Mouse (Mus musculus): ENCODE measurements around the gene Celsr1. TPM values are rescaled to one million over a fixed set of nuclear protein-coding genes. Genes with fewer than 3 reads are reported as not detected.

Gene Celsr1
- polyA plus RNA-seq, 1 experiment, result 0.06 TPM

GRCm38 (mm10) chr15:85909492-85909829, 124.1 kb downstream of the Celsr1 start:
- no peaks in the 10 kb centered on the region for H3K36me3 ChIP-seq (ENCODE audit: control insufficient read depth, insufficient read depth)
- H3K27me3 ChIP-seq (ENCODE audit: control insufficient read depth, insufficient read depth, insufficient read length), result peaks cover 6% of the 10 kb centered on the region
- H3K4me2 ChIP-seq (ENCODE audit: low read depth), result no peak overlapping the region
- H3K79me2 ChIP-seq (ENCODE audit: control insufficient read depth, insufficient read depth), result no peaks in the 10 kb centered on the region
- no peak overlapping the region for H3ac ChIP-seq (ENCODE audit: control insufficient read depth, insufficient read length)
- TF ChIP-seq POLR2A (IDR thresholded peaks at IDR 0.05; ENCODE audit: insufficient read length, low read depth) (no peak), TCF3 (IDR thresholded peaks at IDR 0.05; ENCODE audit: insufficient read length, low read depth) (no peak), USF1 (IDR thresholded peaks at IDR 0.05; ENCODE audit: low read depth) (no peak), E2F4 (IDR thresholded peaks at IDR 0.05; ENCODE audit: insufficient read depth) (no peak), TCF12 (IDR thresholded peaks at IDR 0.05; ENCODE audit: insufficient read depth, poor library complexity, severe bottlenecking) (no peak), CEBPB (IDR thresholded peaks at IDR 0.05; ENCODE audit: insufficient read depth, poor library complexity, severe bottlenecking) (no peak), MAX (IDR thresholded peaks at IDR 0.05; ENCODE audit: low read depth) (no peak), REST (IDR thresholded peaks at IDR 0.05; ENCODE audit: insufficient read depth, insufficient read length) (no peak), SRF (IDR thresholded peaks at IDR 0.05; ENCODE audit: control insufficient read depth, insufficient read length, low read depth) (no peak), POLR2AphosphoS2 (IDR thresholded peaks at IDR 0.05; ENCODE audit: insufficient read length, low read depth) (no peak), MYOG (IDR thresholded peaks at IDR 0.05; ENCODE audit: control insufficient read depth in 1 of 3, insufficient read depth in 1 of 3, insufficient read length in 2 of 3, low read depth in 2 of 3) (no peak), MYOD1 (IDR thresholded peaks at IDR 0.05; ENCODE audit: control insufficient read depth in 1 of 3, insufficient read length in 2 of 3, low read depth in 2 of 3) (no peak)
- no peak overlapping the region for H3K4me3 ChIP-seq

DNA sequence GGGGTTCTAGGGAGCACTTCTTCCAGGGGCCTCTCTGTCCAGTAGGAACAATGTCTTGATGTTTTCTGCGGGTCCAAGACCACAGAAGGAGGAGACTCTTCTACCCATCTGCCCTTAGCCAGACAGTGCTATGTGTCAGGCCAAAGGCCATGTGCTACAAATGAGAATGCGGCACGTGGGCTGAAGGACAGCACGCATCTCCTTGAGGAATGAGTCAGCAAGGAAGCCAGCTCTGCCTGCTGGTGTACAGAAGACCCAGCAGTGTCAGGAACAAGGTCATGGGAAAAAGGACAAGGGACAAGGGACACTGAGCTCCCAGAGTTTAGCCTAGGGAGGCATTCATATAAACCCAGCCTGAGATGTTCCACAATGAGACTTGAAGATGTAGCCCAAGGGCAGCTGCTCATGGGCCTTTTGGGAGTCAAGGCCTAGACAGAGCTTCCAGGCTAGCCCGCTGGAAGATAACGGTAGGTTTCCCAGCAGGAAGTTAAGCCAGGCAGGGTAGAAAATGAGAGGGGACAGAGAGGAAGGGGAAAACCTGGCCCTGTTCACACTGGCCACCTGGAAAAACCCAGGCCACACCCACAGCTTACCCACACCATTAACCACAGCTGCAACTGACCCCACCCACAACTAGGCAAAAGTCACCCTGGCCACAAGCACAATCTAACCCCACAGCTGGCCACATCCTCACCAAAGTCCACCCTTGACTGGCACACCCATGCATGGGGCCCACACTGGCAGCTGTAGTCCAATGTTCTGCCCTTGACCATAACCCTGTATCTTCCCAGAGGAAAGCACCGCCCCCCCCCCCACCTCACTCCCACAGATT, 124.7 kb downstream of the Celsr1 start:
- H3K4me3 ChIP-seq, result no peak overlapping the region
- H3K4me2 ChIP-seq (ENCODE audit: low read depth), result no peak overlapping the region
- TF ChIP-seq USF1 (IDR thresholded peaks at IDR 0.05; ENCODE audit: low read depth), result peak; percentile 49
- no peak for TF ChIP-seq E2F4 (IDR thresholded peaks at IDR 0.05; ENCODE audit: insufficient read depth)
- TF ChIP-seq TCF12 (IDR thresholded peaks at IDR 0.05; ENCODE audit: insufficient read depth, poor library complexity, severe bottlenecking), result no peak
- TF ChIP-seq MYOD1 (IDR thresholded peaks at IDR 0.05; ENCODE audit: control insufficient read depth in 1 of 3, insufficient read length in 2 of 3, low read depth in 2 of 3), result peak in 1 of 3 experiments; percentile 18
- no peak for TF ChIP-seq CEBPB (IDR thresholded peaks at IDR 0.05; ENCODE audit: insufficient read depth, poor library complexity, severe bottlenecking)
- no peaks in the 10 kb centered on the region for H3K36me3 ChIP-seq (ENCODE audit: control insufficient read depth, insufficient read depth)
- no peaks in the 10 kb centered on the region for H3K79me2 ChIP-seq (ENCODE audit: control insufficient read depth, insufficient read depth)
- peaks cover 4% of the 10 kb centered on the region for H3K27me3 ChIP-seq (ENCODE audit: control insufficient read depth, insufficient read depth, insufficient read length)
- H3ac ChIP-seq (ENCODE audit: control insufficient read depth, insufficient read length), result no peak overlapping the region

GRCm38 (mm10) chr15:85903826-85904225, 129.8 kb downstream of the Celsr1 start:
- no peaks in the 10 kb centered on the region for H3K79me2 ChIP-seq (ENCODE audit: control insufficient read depth, insufficient read depth)
- H3K27me3 ChIP-seq (ENCODE audit: control insufficient read depth, insufficient read depth, insufficient read length), result no peaks in the 10 kb centered on the region
- H3K4me2 ChIP-seq (ENCODE audit: low read depth), result no peak overlapping the region
- no peak overlapping the region for H3K4me3 ChIP-seq
- TF ChIP-seq REST (IDR thresholded peaks at IDR 0.05; ENCODE audit: insufficient read depth, insufficient read length) (no peak), POLR2AphosphoS2 (IDR thresholded peaks at IDR 0.05; ENCODE audit: insufficient read length, low read depth) (no peak), E2F4 (IDR thresholded peaks at IDR 0.05; ENCODE audit: insufficient read depth) (no peak), USF1 (IDR thresholded peaks at IDR 0.05; ENCODE audit: low read depth) (no peak), MAX (IDR thresholded peaks at IDR 0.05; ENCODE audit: low read depth) (no peak), TCF3 (IDR thresholded peaks at IDR 0.05; ENCODE audit: insufficient read length, low read depth) (no peak), SRF (IDR thresholded peaks at IDR 0.05; ENCODE audit: control insufficient read depth, insufficient read length, low read depth) (no peak), MYOD1 (IDR thresholded peaks at IDR 0.05; ENCODE audit: control insufficient read depth in 1 of 3, insufficient read length in 2 of 3, low read depth in 2 of 3) (no peak), POLR2A (IDR thresholded peaks at IDR 0.05; ENCODE audit: insufficient read length, low read depth) (no peak), CEBPB (IDR thresholded peaks at IDR 0.05; ENCODE audit: insufficient read depth, poor library complexity, severe bottlenecking) (no peak), TCF12 (IDR thresholded peaks at IDR 0.05; ENCODE audit: insufficient read depth, poor library complexity, severe bottlenecking) (no peak), MYOG (IDR thresholded peaks at IDR 0.05; ENCODE audit: control insufficient read depth in 1 of 3, insufficient read depth in 1 of 3, insufficient read length in 2 of 3, low read depth in 2 of 3) (no peak)
- no peak overlapping the region for H3ac ChIP-seq (ENCODE audit: control insufficient read depth, insufficient read length)
- H3K36me3 ChIP-seq (ENCODE audit: control insufficient read depth, insufficient read depth), result no peaks in the 10 kb centered on the region

DNA sequence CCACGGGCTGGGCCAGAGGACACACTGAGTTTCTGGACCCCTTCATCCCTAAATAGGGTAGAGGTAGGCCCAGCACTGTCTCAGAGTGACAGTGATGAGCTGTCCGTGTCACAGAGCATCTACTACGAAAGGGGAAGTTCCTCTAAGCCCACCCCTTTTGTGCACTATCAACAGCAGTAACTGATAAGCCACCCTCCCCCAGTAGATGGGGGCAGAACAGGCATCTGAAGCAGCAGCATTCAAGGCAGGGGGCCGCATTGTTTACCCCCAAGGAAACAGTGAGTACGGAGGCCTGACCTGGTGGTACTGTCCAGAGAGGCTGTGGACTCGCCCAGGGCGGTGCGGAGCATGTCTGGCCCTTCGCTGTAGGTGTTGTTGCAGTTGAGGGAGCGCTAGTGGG, 131.1 kb downstream of the Celsr1 start:
- Histone ChIP-seq H3K4me2 (ENCODE audit: low read depth) (no peak overlapping the region), H3K79me2 (ENCODE audit: control insufficient read depth, insufficient read depth) (no peaks in the 10 kb centered on the region), H3ac (ENCODE audit: control insufficient read depth, insufficient read length) (no peak overlapping the region), H3K4me3 (no peak overlapping the region), H3K27me3 (ENCODE audit: control insufficient read depth, insufficient read depth, insufficient read length) (no peaks in the 10 kb centered on the region), H3K36me3 (ENCODE audit: control insufficient read depth, insufficient read depth) (peaks cover 5% of the 10 kb centered on the region)
- no peak for TF ChIP-seq E2F4 (IDR thresholded peaks at IDR 0.05; ENCODE audit: insufficient read depth)
- TF ChIP-seq TCF12 (IDR thresholded peaks at IDR 0.05; ENCODE audit: insufficient read depth, poor library complexity, severe bottlenecking), result no peak
- no peak for TF ChIP-seq TCF3 (IDR thresholded peaks at IDR 0.05; ENCODE audit: insufficient read length, low read depth)
- TF ChIP-seq SRF (IDR thresholded peaks at IDR 0.05; ENCODE audit: control insufficient read depth, insufficient read length, low read depth), result no peak
- no peak for TF ChIP-seq MYOD1 (IDR thresholded peaks at IDR 0.05; ENCODE audit: control insufficient read depth in 1 of 3, insufficient read length in 2 of 3, low read depth in 2 of 3)
- TF ChIP-seq MAX (IDR thresholded peaks at IDR 0.05; ENCODE audit: low read depth), result no peak
- no peak for TF ChIP-seq REST (IDR thresholded peaks at IDR 0.05; ENCODE audit: insufficient read depth, insufficient read length)
- no peak for TF ChIP-seq POLR2A (IDR thresholded peaks at IDR 0.05; ENCODE audit: insufficient read length, low read depth)
- TF ChIP-seq POLR2AphosphoS2 (IDR thresholded peaks at IDR 0.05; ENCODE audit: insufficient read length, low read depth), result no peak
- TF ChIP-seq USF1 (IDR thresholded peaks at IDR 0.05; ENCODE audit: low read depth), result no peak
- no peak for TF ChIP-seq CEBPB (IDR thresholded peaks at IDR 0.05; ENCODE audit: insufficient read depth, poor library complexity, severe bottlenecking)
- TF ChIP-seq MYOG (IDR thresholded peaks at IDR 0.05; ENCODE audit: control insufficient read depth in 1 of 3, insufficient read depth in 1 of 3, insufficient read length in 2 of 3, low read depth in 2 of 3), result no peak

Measured in myocyte (in vitro differentiated cells).